Mouse (Mus musculus): ENCODE measurements around the gene Wasf2.

DNA sequence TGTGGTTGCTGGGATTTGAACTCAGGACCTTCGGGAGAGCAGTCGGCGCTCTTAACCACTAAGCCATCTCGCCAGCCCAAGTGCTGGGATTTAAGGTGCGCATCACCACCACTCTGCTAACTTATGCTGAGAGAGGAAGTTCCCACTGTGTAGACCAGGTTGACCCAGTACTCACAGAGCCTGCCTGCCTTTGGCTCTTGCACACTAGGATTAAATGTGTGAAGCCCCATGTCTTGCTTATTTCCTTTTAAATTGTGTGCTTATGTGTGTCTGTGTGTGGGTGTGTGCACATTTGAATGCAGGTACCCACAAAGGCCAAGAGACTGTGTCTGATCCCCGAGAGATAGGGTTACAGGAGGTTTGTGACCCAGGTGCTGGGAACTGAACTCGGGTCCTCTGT is 23.6 kb upstream of the Wasf2 start:
- TF ChIP-seq CTCF (conservative IDR thresholded peaks at IDR 0.05; ENCODE audit: insufficient read depth, insufficient read length, low read depth, low read length) (no peak), POLR2A (IDR thresholded peaks at IDR 0.05; ENCODE audit: low read depth, low read length) (no peak)
